ENCODE assay signal across 9 mouse cellular contexts in the genomic region with DNA sequence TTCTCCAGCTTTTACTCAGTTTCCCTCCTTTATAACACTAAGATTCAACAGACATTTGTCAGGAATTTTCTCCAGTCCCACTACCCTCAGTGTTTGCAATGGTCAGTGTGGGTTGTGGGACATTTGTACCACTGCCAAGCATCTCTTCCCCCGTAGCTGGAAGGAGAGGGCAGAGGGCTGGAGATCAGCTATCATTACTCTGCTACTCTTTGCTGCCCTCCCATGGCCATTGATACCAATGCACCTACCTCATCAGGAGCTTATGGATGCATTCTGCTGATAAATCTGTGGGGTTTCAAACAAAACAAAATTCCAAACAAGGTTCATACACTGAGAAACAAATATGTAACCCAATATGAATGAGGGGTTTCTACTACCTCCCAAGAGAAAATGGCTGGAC. TPM values are rescaled to one million over a fixed set of nuclear protein-coding genes. Genes with fewer than 3 reads are reported as not detected.
DNase-seq lines count a peak whose midpoint lies in the region; ATAC-seq lines count a peak whose summit lies in the region.
"Had no signal": no experiment of that assay in that cellular context is flagged by ENCODE, and none has a peak within 500 bp of the region (broad histone marks: within the 10 kb centered on the region; RNA-seq: fewer than 3 reads in every experiment).

No protein-coding gene starts in this region.

- WGBS in liver, embryonic 12.5 days (ENCODE audit: insufficient replicate concordance), result 20% methylated on average over 1 of the region's 1 CpGs
- WGBS in embryonic facial prominence, embryonic 11.5 days, result 21% methylated on average over 1 of the region's 1 CpGs
- 17% methylated on average over 1 of the region's 1 CpGs for WGBS in midbrain, embryonic 16.5 days

- peak; percentile 11 for DNase-seq in liver
- peak; percentile 62 for DNase-seq in adrenal gland, postnatal 14 days
- DNase-seq in embryonic facial prominence, embryonic 11.5 days (ENCODE audit: low spot score), result peak; percentile 72
- peak; percentile 20 for DNase-seq in hindlimb bud, embryonic 11.5 days (ENCODE audit: extremely low spot score, low read depth, low spot score)
- DNase-seq in left cerebral cortex, postnatal 25 days (ENCODE audit: low spot score in 2 of 2), result peak; percentile 50 to 70
- DNase-seq in thymus, postnatal 10 days (ENCODE audit: low spot score in 2 of 2), result no peak

- no peaks in the 10 kb centered on the region for H3K9me3 ChIP-seq in liver, embryonic 12.5 days (replicated peaks)
- H3K9me3 ChIP-seq in embryonic facial prominence, embryonic 11.5 days (replicated peaks; ENCODE audit: control insufficient read depth, low read length), result no peaks in the 10 kb centered on the region
- no peaks in the 10 kb centered on the region; the same call in 1 of the 2 replicates for H3K9me3 ChIP-seq in midbrain, embryonic 16.5 days (replicated peaks; ENCODE audit: control insufficient read depth, low read length, poor library complexity, severe bottlenecking)
- H3K9me3 ChIP-seq: lung, embryonic 15.5 days had no signal

- H3K4me2 ChIP-seq in liver, embryonic 12.5 days, result no peak overlapping the region
- no peak overlapping the region for H3K4me2 ChIP-seq in embryonic facial prominence, embryonic 11.5 days (ENCODE audit: low read depth, low read length)
- no peak overlapping the region for H3K4me2 ChIP-seq in midbrain, embryonic 16.5 days (ENCODE audit: low read length)
- H3K4me2 ChIP-seq: lung, embryonic 15.5 days had no signal

- H3K9ac ChIP-seq in liver, embryonic 12.5 days, result no peak overlapping the region
- H3K9ac ChIP-seq in embryonic facial prominence, embryonic 11.5 days (replicated peaks; ENCODE audit: low read length), result no peak overlapping the region
- H3K9ac ChIP-seq in midbrain, embryonic 16.5 days (ENCODE audit: low read depth, low read length), result no peak overlapping the region
- H3K9ac ChIP-seq: lung, embryonic 15.5 days had no signal

- H3K36me3 ChIP-seq in liver, embryonic 12.5 days, result no peaks in the 10 kb centered on the region
- no peaks in the 10 kb centered on the region for H3K36me3 ChIP-seq in embryonic facial prominence, embryonic 11.5 days (replicated peaks; ENCODE audit: control insufficient read depth, insufficient read depth, low read depth, low read length)
- H3K36me3 ChIP-seq in midbrain, embryonic 16.5 days (ENCODE audit: control insufficient read depth, insufficient read depth, low read length), result peaks cover 2% of the 10 kb centered on the region; the same call in 1 of the 2 replicates
- H3K36me3 ChIP-seq: lung, embryonic 15.5 days had no signal

- no peak overlapping the region for H3K4me3 ChIP-seq in liver, embryonic 12.5 days
- no peak overlapping the region for H3K4me3 ChIP-seq in embryonic facial prominence, embryonic 11.5 days (ENCODE audit: low read depth, low read length)
- H3K4me3 ChIP-seq in midbrain, embryonic 16.5 days (ENCODE audit: low read depth, low read length), result no peak overlapping the region
- H3K4me3 ChIP-seq: lung, embryonic 15.5 days had no signal

- intact Hi-C loops in left cerebral cortex, postnatal 25 days (cut with DNase I), result loop anchor here (2.0 to 5.0 kb wide), 3 partner anchors 154 to 311 kb away; a partner anchor contains a TSS

- H3K27me3 ChIP-seq in liver, embryonic 12.5 days (replicated peaks), result no peaks in the 10 kb centered on the region
- H3K27me3 ChIP-seq in embryonic facial prominence, embryonic 11.5 days (ENCODE audit: control insufficient read depth, insufficient read depth, low read length), result no peaks in the 10 kb centered on the region
- no peaks in the 10 kb centered on the region for H3K27me3 ChIP-seq in midbrain, embryonic 16.5 days (ENCODE audit: control insufficient read depth, insufficient read depth, low read depth, low read length)
- H3K27me3 ChIP-seq: lung, embryonic 15.5 days had no signal

- no peaks in the 10 kb centered on the region for H3K4me1 ChIP-seq in liver, embryonic 12.5 days
- H3K4me1 ChIP-seq in embryonic facial prominence, embryonic 11.5 days (ENCODE audit: control insufficient read depth, insufficient read depth, low read length), result no peaks in the 10 kb centered on the region
- peaks cover 2% of the 10 kb centered on the region for H3K4me1 ChIP-seq in midbrain, embryonic 16.5 days (ENCODE audit: control insufficient read depth, insufficient read depth, low read length)
- H3K4me1 ChIP-seq: lung, embryonic 15.5 days had no signal

- ATAC-seq in liver, embryonic 12.5 days, result no peak
- no peak for ATAC-seq in embryonic facial prominence, embryonic 11.5 days (replicated peaks; ENCODE audit: insufficient number of reproducible peaks, low FRiP score, low TSS enrichment, low read depth)
- ATAC-seq in midbrain, embryonic 16.5 days, result peak; percentile 54; the same call in 1 of the 2 replicates

- no peak overlapping the region for H3K27ac ChIP-seq in liver, embryonic 12.5 days
- H3K27ac ChIP-seq in embryonic facial prominence, embryonic 11.5 days (replicated peaks; ENCODE audit: low read depth, low read length), result no peak overlapping the region
- no peak overlapping the region for H3K27ac ChIP-seq in midbrain, embryonic 16.5 days (ENCODE audit: low read length)
- H3K27ac ChIP-seq: lung, embryonic 15.5 days had no signal

RNA-seq across cellular contexts. Expression of a gene that starts 40.9 kb away (rescaled TPM):
- 2.8 and 3.7 TPM in 2 replicates for polyA plus RNA-seq in liver, embryonic 12.5 days (2016; fragmentation: Nextera tagmentation; extraction: Ambion mirVana)
- total RNA-seq in adrenal gland, postnatal 14 days (2021), result 7.5 and 7.8 TPM in 2 replicates
- polyA plus RNA-seq in embryonic facial prominence, embryonic 11.5 days (2014; fragmentation: Nextera tagmentation; extraction: Ambion mirVana), result 21.5 and 23.8 TPM in 2 replicates
- total RNA-seq in left cerebral cortex, postnatal 25 days (2021), result 1 to 10 TPM; 8.8 to 9.5 TPM
- polyA plus RNA-seq in midbrain, embryonic 16.5 days (2015; fragmentation: Nextera tagmentation; extraction: Ambion mirVana), result 2.4 and 3.3 TPM in 2 replicates

Comparison
In these comparisons a context has a peak if more than half of its experiments do, and no peak if none do; other contexts are left out.
1. DNase-seq: peak in liver (single experiment), adrenal gland, postnatal 14 days (single experiment), embryonic facial prominence, embryonic 11.5 days (single experiment), hindlimb bud, embryonic 11.5 days (single experiment) and left cerebral cortex, postnatal 25 days (2 of 2); none in thymus, postnatal 10 days (0 of 2).